Mouse (Mus musculus): ENCODE results near the gene Snx33. TPM values are rescaled to one million over a fixed set of nuclear protein-coding genes. Genes with fewer than 3 reads are reported as not detected.

Gene Snx33
- polyA plus RNA-seq, 1 experiment from 2014 or later = 25.8 TPM

DNA sequence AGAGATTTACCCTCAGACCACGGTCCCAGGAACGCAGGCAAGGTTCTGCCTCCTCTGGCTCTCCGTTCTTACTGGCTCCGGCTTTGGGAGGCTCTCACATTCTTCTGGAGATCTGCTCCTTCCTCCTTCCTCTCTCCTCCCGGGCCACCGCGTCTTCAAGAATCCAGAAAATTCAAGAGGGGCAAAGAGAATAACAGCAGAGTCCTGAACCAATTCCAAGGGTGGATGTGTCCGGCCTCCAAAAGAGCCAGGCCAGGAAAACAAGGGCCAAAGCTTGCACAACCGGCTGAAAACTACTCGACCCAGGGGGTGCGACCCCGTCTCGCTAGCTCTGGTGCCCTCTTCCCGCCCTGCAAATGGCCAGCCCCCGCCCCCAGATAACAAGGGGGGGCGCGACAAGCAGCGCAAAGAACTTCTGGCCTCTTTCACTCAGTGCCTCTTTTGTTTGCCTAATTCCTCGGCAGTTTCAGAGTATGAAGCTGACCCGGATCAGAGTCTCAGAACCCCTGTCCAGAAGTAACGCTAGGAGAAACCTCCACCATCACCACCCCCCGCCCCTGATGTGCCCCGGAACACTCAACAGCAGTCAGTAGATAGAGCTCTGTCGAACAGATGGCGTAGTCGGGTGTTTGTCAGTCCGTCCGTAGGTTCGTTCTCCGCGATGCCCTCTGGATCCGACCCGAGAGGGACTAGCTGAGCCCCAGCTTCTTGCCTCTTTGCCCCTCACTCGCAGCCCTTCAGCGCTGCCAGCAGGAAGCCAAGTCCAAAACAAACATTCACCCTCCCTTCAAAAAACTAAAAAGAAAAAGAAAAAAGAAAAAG lies 769 bp downstream of the Snx33 start:
- DNase-seq (ENCODE audit: low read depth, low spot score) = no peak
- TF ChIP-seq CTCF (IDR thresholded peaks at IDR 0.05) = no peak
- in situ Hi-C loops (cut with MboI; ENCODE audit: low pct_unique_long_range_greater_than_20kb) = loop anchor here (5.0 to 25.0 kb wide), 2 partner anchors 205 to 510 kb away; partner anchors contain the start of genes Man2c1 and Ppcdc
- CTCF ChIA-PET = interaction anchor here (0.9 to 2.8 kb wide), 17 partner anchors 10 to 506 kb away, joined by 3 to 16 read pairs (median 5); partner anchors contain the start of genes Imp3, Man2c1 and Ptpn9
- H3K27me3 ChIP-seq = peaks cover 4% of the 10 kb centered on the region
- no peak for ATAC-seq
- POLR2A ChIA-PET = interaction anchor here (0.6 to 2.5 kb wide), 10 partner anchors 10 to 204 kb away, joined by 3 to 13 read pairs (median 6); partner anchors contain the start of genes Imp3 and Snupn

- TF ChIP-seq CTCF (IDR thresholded peaks at IDR 0.05) = no peak
- H3K27me3 ChIP-seq = peaks cover under 1% of the 10 kb centered on the region
- ChIA-PET CTCF (interaction anchor here (0.9 to 2.8 kb wide), 3 partner anchors 20 to 84 kb away, joined by 3 to 16 read pairs (median 3); no protein-coding TSS in a partner anchor), POLR2A (interaction anchor here (0.6 to 2.2 kb wide), 3 partner anchors 12 to 512 kb away, joined by 3 to 13 read pairs (median 3); no protein-coding TSS in a partner anchor)
- ATAC-seq (no peak), DNase-seq (ENCODE audit: low read depth, low spot score) (no peak)
- in situ Hi-C loops (cut with MboI; ENCODE audit: low pct_unique_long_range_greater_than_20kb) = loop anchor here (5.0 to 25.0 kb wide), 2 partner anchors 206 to 511 kb away; partner anchors contain the start of genes Man2c1 and Ppcdc
These were observed 1.8 kb downstream of the Snx33 start for GRCm38 (mm10) chr9:56926387-56926786.

DNA sequence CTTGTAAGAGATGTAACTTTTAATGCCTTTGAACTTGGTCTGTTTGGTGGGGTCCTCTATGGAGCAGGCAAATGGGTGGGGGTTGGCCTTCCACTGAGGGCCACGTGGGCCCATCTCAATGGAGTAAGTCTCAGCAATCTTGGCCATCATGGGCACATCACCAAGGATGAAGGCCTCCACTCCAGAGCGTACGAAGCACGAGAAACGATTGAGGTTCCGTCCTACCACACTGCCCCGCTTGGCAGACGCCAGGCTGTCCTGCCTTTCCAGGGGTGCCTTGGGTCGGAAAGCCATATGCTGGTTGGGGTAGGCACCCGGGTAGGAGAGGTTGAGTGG lies 2.2 kb downstream of the Snx33 start:
- no peak for ATAC-seq
- ChIA-PET POLR2A (interaction anchor here (0.6 to 2.3 kb wide), 3 partner anchors 16 to 512 kb away, joined by 3 to 8 read pairs (median 3); no protein-coding TSS in a partner anchor), CTCF (interaction anchor here (1.0 to 2.8 kb wide), 3 partner anchors 19 to 34 kb away, joined by 3 to 16 read pairs (median 3); no protein-coding TSS in a partner anchor)
- no peak for DNase-seq (ENCODE audit: low read depth, low spot score)
- no peak for TF ChIP-seq CTCF (IDR thresholded peaks at IDR 0.05)
- in situ Hi-C loops (cut with MboI; ENCODE audit: low pct_unique_long_range_greater_than_20kb) = loop anchor here (5.0 to 25.0 kb wide), 2 partner anchors 206 to 511 kb away; partner anchors contain the start of genes Man2c1 and Ppcdc
- H3K27me3 ChIP-seq = no peaks in the 10 kb centered on the region

DNA sequence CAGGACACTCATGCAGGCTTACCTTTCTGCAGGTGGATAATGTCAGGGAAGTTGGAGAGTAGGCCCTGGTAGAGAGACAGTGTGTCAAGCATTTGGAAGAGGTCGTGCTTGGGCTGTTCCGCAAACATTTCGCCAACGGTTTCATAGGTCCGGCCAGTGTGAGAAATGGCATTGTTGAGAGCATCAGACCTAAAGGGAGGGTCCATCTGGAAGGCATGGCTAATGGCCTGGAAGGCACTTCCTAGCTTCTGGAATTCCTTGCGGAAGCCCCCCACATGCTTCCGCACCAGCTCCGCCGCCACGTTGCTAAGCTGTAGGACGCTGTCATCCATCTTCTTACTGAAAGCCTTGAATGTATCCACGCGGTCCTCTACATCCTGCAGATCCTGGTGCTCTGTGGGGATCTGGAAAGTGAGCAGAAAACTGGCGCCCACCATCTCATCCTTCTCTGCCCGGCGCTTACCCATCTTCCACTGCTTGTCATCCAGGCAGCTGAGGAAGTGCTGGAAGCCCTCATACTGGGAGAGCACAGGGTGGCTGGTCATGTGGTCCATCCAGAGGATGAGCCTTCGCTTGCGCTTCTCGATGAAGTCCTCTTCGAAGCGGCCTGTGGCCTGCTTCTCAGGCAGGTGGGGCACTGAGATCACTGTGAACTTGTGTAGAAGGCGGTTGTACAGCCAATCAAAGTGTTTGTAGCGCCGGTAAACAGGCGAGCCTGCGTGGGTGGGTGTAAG lies 2.7 kb downstream of the Snx33 start:
- CTCF ChIA-PET = interaction anchor here (1.0 to 1.4 kb wide), 2 partner anchors 19 to 34 kb away, joined by 3 read pairs; no protein-coding TSS in a partner anchor
- POLR2A ChIA-PET = interaction anchor here (0.6 to 2.3 kb wide), 3 partner anchors 18 to 513 kb away, joined by 3 to 8 read pairs (median 6); no protein-coding TSS in a partner anchor
- no peak for ATAC-seq
- in situ Hi-C loops (cut with MboI; ENCODE audit: low pct_unique_long_range_greater_than_20kb) = loop anchor here (5.0 to 25.0 kb wide), 2 partner anchors 207 to 512 kb away; partner anchors contain the start of genes Man2c1 and Ppcdc
- no peak for TF ChIP-seq CTCF (IDR thresholded peaks at IDR 0.05)
- DNase-seq (ENCODE audit: low read depth, low spot score) = no peak
- H3K27me3 ChIP-seq = no peaks in the 10 kb centered on the region

DNA sequence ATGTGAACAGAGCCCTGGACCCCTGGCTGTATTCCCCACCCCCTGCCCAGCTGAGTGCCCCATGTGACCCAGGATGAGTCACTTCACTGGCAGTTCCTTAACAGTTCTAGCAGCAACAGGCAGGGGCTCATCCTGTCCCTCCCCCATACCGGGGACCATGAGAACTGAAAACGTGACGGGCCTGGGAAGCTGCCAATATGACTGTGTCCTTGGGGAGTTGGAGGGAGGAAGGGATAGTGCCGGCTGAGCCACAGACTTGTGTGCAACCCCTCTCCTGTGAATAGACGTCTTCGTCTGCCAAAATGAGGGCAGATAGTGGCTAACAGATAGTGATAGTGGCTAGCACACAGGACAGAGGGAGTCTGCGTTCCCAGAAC lies 3.5 kb downstream of the Snx33 start:
- in situ Hi-C loops (cut with MboI; ENCODE audit: low pct_unique_long_range_greater_than_20kb) = loop anchor here (5.0 to 25.0 kb wide), 2 partner anchors 208 to 513 kb away; partner anchors contain the start of genes Man2c1 and Ppcdc
- peak; percentile 61 for ATAC-seq
- TF ChIP-seq CTCF (IDR thresholded peaks at IDR 0.05) = no peak
- POLR2A ChIA-PET = interaction anchor here (1.7 to 2.3 kb wide), 2 partner anchors 17 to 31 kb away, joined by 6 to 8 read pairs; no protein-coding TSS in a partner anchor
- CTCF ChIA-PET = interaction anchor here (0.8 to 1.4 kb wide), 2 partner anchors 16 to 25 kb away, joined by 3 to 5 read pairs; no protein-coding TSS in a partner anchor
- DNase-seq (ENCODE audit: low read depth, low spot score) = peak; percentile 79
- no peaks in the 10 kb centered on the region for H3K27me3 ChIP-seq

GRCm38 (mm10) chr9:56923841-56924650 lies 4.1 kb downstream of the Snx33 start:
- no peak for TF ChIP-seq CTCF (IDR thresholded peaks at IDR 0.05)
- ChIA-PET POLR2A (interaction anchor here (1.7 to 2.3 kb wide), 2 partner anchors 17 to 31 kb away, joined by 6 to 8 read pairs; no protein-coding TSS in a partner anchor), CTCF (interaction anchor here (0.8 to 1.4 kb wide), 3 partner anchors 16 to 31 kb away, joined by 3 to 5 read pairs (median 5); no protein-coding TSS in a partner anchor)
- in situ Hi-C loops (cut with MboI; ENCODE audit: low pct_unique_long_range_greater_than_20kb) = no loop called here
- DNase-seq (ENCODE audit: low read depth, low spot score) (no peak), ATAC-seq (no peak)
- no peaks in the 10 kb centered on the region for H3K27me3 ChIP-seq

DNA sequence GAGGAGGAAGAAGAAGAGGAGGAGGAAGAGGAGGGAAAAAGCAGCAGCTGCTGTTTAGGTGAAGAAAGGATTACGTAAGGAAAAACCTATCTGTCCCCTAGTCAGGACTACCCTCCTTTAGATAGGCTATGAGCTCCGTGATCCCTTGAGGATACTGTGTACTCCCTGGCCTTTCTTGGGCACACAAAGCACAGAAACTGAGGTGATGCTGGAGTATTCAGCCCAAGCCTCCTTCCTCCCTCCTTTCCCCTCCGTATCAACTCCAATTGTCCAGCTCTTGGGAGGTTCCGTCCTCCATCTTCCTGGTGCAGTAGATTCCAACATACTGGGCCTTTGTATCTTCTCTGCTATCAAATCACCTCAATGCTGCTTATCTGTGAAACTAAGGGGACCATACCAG lies 5.4 kb downstream of the Snx33 start:
- ChIA-PET CTCF (interaction anchor here (0.8 to 1.1 kb wide), 4 partner anchors 9 to 33 kb away, joined by 3 read pairs; no protein-coding TSS in a partner anchor), POLR2A (no interaction called here)
- DNase-seq (ENCODE audit: low read depth, low spot score) (no peak), ATAC-seq (no peak)
- in situ Hi-C loops (cut with MboI; ENCODE audit: low pct_unique_long_range_greater_than_20kb) = no loop called here
- no peak for TF ChIP-seq CTCF (IDR thresholded peaks at IDR 0.05)
- no peaks in the 10 kb centered on the region for H3K27me3 ChIP-seq

- DNase-seq (ENCODE audit: low read depth, low spot score) (no peak), ATAC-seq (no peak)
- POLR2A ChIA-PET = no interaction called here
- no peaks in the 10 kb centered on the region for H3K27me3 ChIP-seq
- CTCF ChIA-PET = no interaction called here
- TF ChIP-seq CTCF (IDR thresholded peaks at IDR 0.05) = no peak
- in situ Hi-C loops (cut with MboI; ENCODE audit: low pct_unique_long_range_greater_than_20kb) = no loop called here
These were observed 9.7 kb downstream of the Snx33 start for GRCm38 (mm10) chr9:56918466-56918865.

- DNase-seq (ENCODE audit: low read depth, low spot score) (no peak), ATAC-seq (no peak)
- POLR2A ChIA-PET = no interaction called here
- no peak for TF ChIP-seq CTCF (IDR thresholded peaks at IDR 0.05)
- CTCF ChIA-PET = no interaction called here
- in situ Hi-C loops (cut with MboI; ENCODE audit: low pct_unique_long_range_greater_than_20kb) = no loop called here
- no peaks in the 10 kb centered on the region for H3K27me3 ChIP-seq
These were observed 11.0 kb downstream of the Snx33 start for GRCm38 (mm10) chr9:56917131-56917530.
